Mouse (Mus musculus): Measurements from ENCODE around the gene Hlcs. TPM values are rescaled to one million over a fixed set of nuclear protein-coding genes. Genes with fewer than 3 reads are reported as not detected.
"Not testable (repeated sequence)": the region's sequence is repeated elsewhere in the genome, so short reads cannot be mapped to it uniquely, and the experiment has no call there.

Gene Hlcs
- polyA plus RNA-seq, 1 experiment from 2014 or later, result 2.8 TPM

GRCm38 (mm10) chr16:94345733-94346132, 32.4 kb upstream of the Hlcs start:
- Histone ChIP-seq H3K27ac (ENCODE audit: low read depth, low read length) (no peak overlapping the region), H3K4me1 (replicated peaks; ENCODE audit: control insufficient read depth, insufficient read depth, low read length) (no peaks in the 10 kb centered on the region), H3K4me3 (ENCODE audit: low read depth, low read length) (no peak overlapping the region), H3K9ac (ENCODE audit: low read depth, low read length) (no peak overlapping the region), H3K27me3 (replicated peaks; ENCODE audit: control insufficient read depth, insufficient read depth, low read length) (no peaks in the 10 kb centered on the region), H3K4me2 (replicated peaks; ENCODE audit: low read depth) (no peak overlapping the region), H3K9me3 (ENCODE audit: control insufficient read depth) (no peaks in the 10 kb centered on the region), H3K36me3 (ENCODE audit: control insufficient read depth, insufficient read depth) (no peaks in the 10 kb centered on the region)
- WGBS, result 68% methylated on average over 1 of the region's 1 CpGs
- ATAC-seq, result no peak
- TF ChIP-seq CTCF (IDR thresholded peaks at IDR 0.05; ENCODE audit: low read depth), result no peak

- not testable (repeated sequence) for H3K9me3 ChIP-seq (ENCODE audit: control insufficient read depth); H3K4me2 ChIP-seq (replicated peaks; ENCODE audit: low read depth); H3K27ac ChIP-seq (ENCODE audit: low read depth, low read length); ATAC-seq; H3K4me3 ChIP-seq (ENCODE audit: low read depth, low read length); H3K4me1 ChIP-seq (replicated peaks; ENCODE audit: control insufficient read depth, insufficient read depth, low read length); H3K27me3 ChIP-seq (replicated peaks; ENCODE audit: control insufficient read depth, insufficient read depth, low read length); H3K36me3 ChIP-seq (ENCODE audit: control insufficient read depth, insufficient read depth); H3K9ac ChIP-seq (ENCODE audit: low read depth, low read length)
- 92% methylated on average over 18 of the region's 22 CpGs for WGBS
Observed at GRCm38 (mm10) chr16:94339164-94340160, 26.1 kb upstream of the Hlcs start.

GRCm38 (mm10) chr16:94335656-94336055, 22.3 kb upstream of the Hlcs start:
- 46% methylated on average over 5 of the region's 5 CpGs for WGBS
- Histone ChIP-seq H3K9me3 (ENCODE audit: control insufficient read depth) (no peaks in the 10 kb centered on the region), H3K27ac (ENCODE audit: low read depth, low read length) (no peak overlapping the region), H3K36me3 (ENCODE audit: control insufficient read depth, insufficient read depth) (no peaks in the 10 kb centered on the region), H3K4me1 (replicated peaks; ENCODE audit: control insufficient read depth, insufficient read depth, low read length) (no peaks in the 10 kb centered on the region), H3K4me3 (ENCODE audit: low read depth, low read length) (no peak overlapping the region), H3K4me2 (replicated peaks; ENCODE audit: low read depth) (no peak overlapping the region), H3K27me3 (replicated peaks; ENCODE audit: control insufficient read depth, insufficient read depth, low read length) (no peaks in the 10 kb centered on the region), H3K9ac (ENCODE audit: low read depth, low read length) (no peak overlapping the region)
- no peak for ATAC-seq
- TF ChIP-seq CTCF (IDR thresholded peaks at IDR 0.05; ENCODE audit: low read depth), result no peak

- 70% methylated on average over 5 of the region's 5 CpGs for WGBS
Observed at GRCm38 (mm10) chr16:94331886-94332252, 18.5 kb upstream of the Hlcs start.

GRCm38 (mm10) chr16:94331233-94331885, 18.0 kb upstream of the Hlcs start:
- no peak for TF ChIP-seq CTCF (IDR thresholded peaks at IDR 0.05; ENCODE audit: low read depth)

More at GRCm38 (mm10) chr16:94331886-94332252, 18.5 kb upstream of the Hlcs start:
- no peak overlapping the region for H3K4me2 ChIP-seq (replicated peaks; ENCODE audit: low read depth)
- 0 out of 2 replicates have a peak, but pooled peaks cover 4% of the 10 kb centered on the region for H3K27me3 ChIP-seq (replicated peaks; ENCODE audit: control insufficient read depth, insufficient read depth, low read length)
- H3K4me3 ChIP-seq (ENCODE audit: low read depth, low read length), result no peak overlapping the region
- no peak overlapping the region for H3K9ac ChIP-seq (ENCODE audit: low read depth, low read length)
- ATAC-seq, result no peak
- H3K27ac ChIP-seq (ENCODE audit: low read depth, low read length), result no peak overlapping the region
- no peaks in the 10 kb centered on the region for H3K9me3 ChIP-seq (ENCODE audit: control insufficient read depth)
- H3K36me3 ChIP-seq (ENCODE audit: control insufficient read depth, insufficient read depth), result no peaks in the 10 kb centered on the region
- peak; percentile 90 for TF ChIP-seq CTCF (IDR thresholded peaks at IDR 0.05; ENCODE audit: low read depth)
- H3K4me1 ChIP-seq (replicated peaks; ENCODE audit: control insufficient read depth, insufficient read depth, low read length), result peaks cover 3% of the 10 kb centered on the region; the same call in 1 of the 2 replicates

GRCm38 (mm10) chr16:94330429-94330828, 17.1 kb upstream of the Hlcs start:
- H3K27ac ChIP-seq (ENCODE audit: low read depth, low read length), result no peak overlapping the region
- H3K27me3 ChIP-seq (replicated peaks; ENCODE audit: control insufficient read depth, insufficient read depth, low read length), result 0 out of 2 replicates have a peak, but pooled peaks cover 4% of the 10 kb centered on the region
- H3K9me3 ChIP-seq (ENCODE audit: control insufficient read depth), result no peaks in the 10 kb centered on the region
- no peak for ATAC-seq
- H3K4me3 ChIP-seq (ENCODE audit: low read depth, low read length), result no peak overlapping the region
- WGBS, result 94% methylated on average over 5 of the region's 5 CpGs
- no peak overlapping the region for H3K9ac ChIP-seq (ENCODE audit: low read depth, low read length)
- TF ChIP-seq CTCF (IDR thresholded peaks at IDR 0.05; ENCODE audit: low read depth), result no peak
- H3K4me2 ChIP-seq (replicated peaks; ENCODE audit: low read depth), result no peak overlapping the region
- no peaks in the 10 kb centered on the region for H3K36me3 ChIP-seq (ENCODE audit: control insufficient read depth, insufficient read depth)
- H3K4me1 ChIP-seq (replicated peaks; ENCODE audit: control insufficient read depth, insufficient read depth, low read length), result peaks cover 3% of the 10 kb centered on the region; the same call in 1 of the 2 replicates

More at GRCm38 (mm10) chr16:94331233-94331885, 18.0 kb upstream of the Hlcs start:
- no peaks in the 10 kb centered on the region for H3K36me3 ChIP-seq (ENCODE audit: control insufficient read depth, insufficient read depth)
- no peak overlapping the region for H3K4me3 ChIP-seq (ENCODE audit: low read depth, low read length)
- no peak overlapping the region for H3K27ac ChIP-seq (ENCODE audit: low read depth, low read length)
- 0 out of 2 replicates have a peak, but pooled peaks cover 4% of the 10 kb centered on the region for H3K27me3 ChIP-seq (replicated peaks; ENCODE audit: control insufficient read depth, insufficient read depth, low read length)
- H3K4me2 ChIP-seq (replicated peaks; ENCODE audit: low read depth), result no peak overlapping the region
- 84% methylated on average over 9 of the region's 9 CpGs for WGBS
- no peaks in the 10 kb centered on the region for H3K9me3 ChIP-seq (ENCODE audit: control insufficient read depth)
- no peak for ATAC-seq
- no peak overlapping the region for H3K9ac ChIP-seq (ENCODE audit: low read depth, low read length)
- H3K4me1 ChIP-seq (replicated peaks; ENCODE audit: control insufficient read depth, insufficient read depth, low read length), result peaks cover 3% of the 10 kb centered on the region; the same call in 1 of the 2 replicates

All from intestine, postnatal 0 days (tissue).